Mouse (Mus musculus) lung, postnatal 0 days (tissue): ENCODE results near the gene Lypd6b.

Source experiments
- CTCF ChIP-seq: IDR thresholded peaks from 2 replicates; pipeline ENCODE4 v1.5.1; 2016; ENCODE audit warnings: antibody characterized with exemption, mild to moderate bottlenecking
- EP300 ChIP-seq: IDR thresholded peaks from 2 replicates; pipeline ENCODE4 v1.6.1; 2016; ENCODE audit warnings: antibody characterized with exemption, mild to moderate bottlenecking, control low read depth

DNA sequence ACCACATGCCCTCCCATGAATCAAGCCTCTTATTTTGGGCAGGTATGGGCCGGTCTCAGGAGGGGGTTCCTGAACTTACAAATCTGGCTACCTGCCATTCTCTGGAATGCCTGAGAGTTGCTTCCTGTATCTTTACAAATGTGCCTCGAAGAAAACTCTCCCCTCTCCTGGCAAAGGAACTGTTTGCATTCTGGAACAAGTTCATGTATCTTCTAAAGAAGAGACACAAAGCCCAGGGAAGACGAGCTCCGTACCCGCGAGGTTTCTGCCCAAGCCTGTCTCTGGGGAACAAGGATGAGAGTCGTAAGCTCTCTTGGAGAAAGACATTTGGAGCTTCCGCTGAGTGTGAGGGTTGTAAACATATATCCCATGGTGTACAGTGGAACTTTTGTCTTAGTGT is 150.8 kb downstream of the Lypd6b start:
- TF ChIP-seq CTCF (no peak), EP300 (no peak)
